Mouse (Mus musculus): ENCODE results near the gene Pgm5. TPM values are rescaled to one million over a fixed set of nuclear protein-coding genes. Genes with fewer than 3 reads are reported as not detected.
A peak's percentile ranks its signal among the peaks of the same experiment; 100 is the strongest.

Gene Pgm5
- polyA plus RNA-seq, 1 experiment: 18.3 TPM

- WGBS: 3% methylated on average over 27 of the region's 27 CpGs
- no peak for TF ChIP-seq CTCF (IDR thresholded peaks at IDR 0.05; ENCODE audit: extremely low read depth, insufficient read length, insufficient replicate concordance, low read depth, low read length)
- H3K36me3 ChIP-seq (ENCODE audit: control insufficient read depth, insufficient read depth, low read length): no peaks in the 10 kb centered on the region
- peaks cover 9% of the 10 kb centered on the region for H3K4me1 ChIP-seq (ENCODE audit: control insufficient read depth, insufficient read depth, insufficient read length, low read length)
- no peak within 1 kb of the TSS for H3K27ac ChIP-seq (ENCODE audit: insufficient read depth, low read depth, low read length)
- peak within 1 kb of the TSS; percentile 28 for H3K4me3 ChIP-seq (ENCODE audit: low read depth, low read length)
- H3K27me3 ChIP-seq (ENCODE audit: control insufficient read depth, insufficient read depth, low read length): peaks cover 56% of the 10 kb centered on the region
These were observed 39.0 kb upstream of the Pgm5 start, which contains the start of gene Foxd4 for GRCm38 (mm10) chr19:24900581-24901220. Gene Foxd4, minus strand, starts transcription at chr19:24901197.

GRCm38 (mm10) chr19:24899578-24900544 lies 38.2 kb upstream of the Pgm5 start:
- 1% methylated on average over 84 of the region's 84 CpGs for WGBS
- peaks cover 9% of the 10 kb centered on the region for H3K4me1 ChIP-seq (ENCODE audit: control insufficient read depth, insufficient read depth, insufficient read length, low read length)
- peak overlapping the region; percentile 28 for H3K4me3 ChIP-seq (ENCODE audit: low read depth, low read length)
- no peaks in the 10 kb centered on the region for H3K36me3 ChIP-seq (ENCODE audit: control insufficient read depth, insufficient read depth, low read length)
- peaks cover 56% of the 10 kb centered on the region for H3K27me3 ChIP-seq (ENCODE audit: control insufficient read depth, insufficient read depth, low read length)
- no peak for TF ChIP-seq CTCF (IDR thresholded peaks at IDR 0.05; ENCODE audit: extremely low read depth, insufficient read length, insufficient replicate concordance, low read depth, low read length)
- TF ChIP-seq POLR2A (IDR thresholded peaks at IDR 0.05; ENCODE audit: low read depth, low read length): peak; percentile 10; the same call in 1 of the 2 replicates
- H3K27ac ChIP-seq (ENCODE audit: insufficient read depth, low read depth, low read length): no peak overlapping the region

GRCm38 (mm10) chr19:24898737-24899577 lies 37.3 kb upstream of the Pgm5 start:
- no peak overlapping the region; the same call in 1 of the 2 replicates for H3K4me3 ChIP-seq (ENCODE audit: low read depth, low read length)
- TF ChIP-seq CTCF (IDR thresholded peaks at IDR 0.05; ENCODE audit: extremely low read depth, insufficient read length, insufficient replicate concordance, low read depth, low read length): no peak
- no peaks in the 10 kb centered on the region for H3K36me3 ChIP-seq (ENCODE audit: control insufficient read depth, insufficient read depth, low read length)
- WGBS: 7% methylated on average over 34 of the region's 34 CpGs
- peaks cover 9% of the 10 kb centered on the region for H3K4me1 ChIP-seq (ENCODE audit: control insufficient read depth, insufficient read depth, insufficient read length, low read length)
- no peak overlapping the region for H3K27ac ChIP-seq (ENCODE audit: insufficient read depth, low read depth, low read length)
- peaks cover 56% of the 10 kb centered on the region for H3K27me3 ChIP-seq (ENCODE audit: control insufficient read depth, insufficient read depth, low read length)

GRCm38 (mm10) chr19:24897896-24898736 lies 36.5 kb upstream of the Pgm5 start:
- 5% methylated on average over 20 of the region's 20 CpGs for WGBS
- Histone ChIP-seq H3K4me3 (ENCODE audit: low read depth, low read length) (no peak overlapping the region), H3K27ac (ENCODE audit: insufficient read depth, low read depth, low read length) (no peak overlapping the region), H3K36me3 (ENCODE audit: control insufficient read depth, insufficient read depth, low read length) (no peaks in the 10 kb centered on the region), H3K27me3 (ENCODE audit: control insufficient read depth, insufficient read depth, low read length) (peaks cover 54% of the 10 kb centered on the region), H3K4me1 (ENCODE audit: control insufficient read depth, insufficient read depth, insufficient read length, low read length) (peaks cover 9% of the 10 kb centered on the region)
- TF ChIP-seq CTCF (IDR thresholded peaks at IDR 0.05; ENCODE audit: extremely low read depth, insufficient read length, insufficient replicate concordance, low read depth, low read length) (no peak), POLR2A (IDR thresholded peaks at IDR 0.05; ENCODE audit: low read depth, low read length) (no peak)

- H3K36me3 ChIP-seq (ENCODE audit: control insufficient read depth, insufficient read depth, low read length): no peaks in the 10 kb centered on the region
- no peak overlapping the region for H3K4me3 ChIP-seq (ENCODE audit: low read depth, low read length)
- WGBS: 3% methylated on average over 57 of the region's 57 CpGs
- H3K27me3 ChIP-seq (ENCODE audit: control insufficient read depth, insufficient read depth, low read length): peaks cover 50% of the 10 kb centered on the region
- H3K27ac ChIP-seq (ENCODE audit: insufficient read depth, low read depth, low read length): no peak overlapping the region
- H3K4me1 ChIP-seq (ENCODE audit: control insufficient read depth, insufficient read depth, insufficient read length, low read length): peaks cover 9% of the 10 kb centered on the region
- TF ChIP-seq POLR2A (IDR thresholded peaks at IDR 0.05; ENCODE audit: low read depth, low read length): no peak
- TF ChIP-seq CTCF (IDR thresholded peaks at IDR 0.05; ENCODE audit: extremely low read depth, insufficient read length, insufficient replicate concordance, low read depth, low read length): no peak
These were observed 35.6 kb upstream of the Pgm5 start for GRCm38 (mm10) chr19:24897006-24897895.
